Mouse (Mus musculus) CH12.LX (cell line): ENCODE measurements at regions not wholly inside any gene's neighbourhood (a gene's known extent, or its start where the extent isn't known, plus 50 kb on each side); places are given as distances from the start of the nearest gene placed in this dataset.

ENCODE experiments used
- CHD2 ChIP-seq: IDR thresholded peaks from 2 replicates; pipeline ENCODE4 v1.6.1; 2011; ENCODE audit warnings: low read length, improper control_type of control experiment
- CTCF ChIP-seq, 2 experiments: IDR thresholded peaks in 1 of 2; conservative IDR thresholded peaks in 1 of 2; 2 replicates each; pipeline ENCODE4 v1.5.1; 2011 to 2012; ENCODE audit warnings: low read depth in 2 of 2, low read length in 2 of 2, improper control_type of control experiment in 1 of 2, inconsistent platforms in 1 of 2, mild to moderate bottlenecking in 1 of 2, moderate library complexity in 1 of 2
- EP300 ChIP-seq: IDR thresholded peaks from 2 replicates; pipeline ENCODE4 v1.6.1; 2011; ENCODE audit warnings: low read length, improper control_type of control experiment
- MAX ChIP-seq: IDR thresholded peaks from 2 replicates; pipeline ENCODE4 v1.6.1; 2011; ENCODE audit warnings: low read length, improper control_type of control experiment
- POLR2A ChIP-seq: IDR thresholded peaks from 2 replicates; pipeline ENCODE4 v1.6.1; 2011; ENCODE audit warnings: low read depth, mild to moderate bottlenecking, improper control_type of control experiment, low read length
- SMC3 ChIP-seq: IDR thresholded peaks from 2 replicates; pipeline ENCODE4 v1.6.1; 2011; ENCODE audit warnings: low read depth, low read length, improper control_type of control experiment
- ZC3H11A ChIP-seq: IDR thresholded peaks from 2 replicates; pipeline ENCODE4 v1.6.1; 2012; ENCODE audit warnings: low read depth, mild to moderate bottlenecking, inconsistent platforms, low read length, improper control_type of control experiment
- ZMIZ1 ChIP-seq: IDR thresholded peaks from 2 replicates; pipeline ENCODE4 v1.6.1; 2012; ENCODE audit warnings: low read depth, mild to moderate bottlenecking, inconsistent platforms, low read length, improper control_type of control experiment

DNA sequence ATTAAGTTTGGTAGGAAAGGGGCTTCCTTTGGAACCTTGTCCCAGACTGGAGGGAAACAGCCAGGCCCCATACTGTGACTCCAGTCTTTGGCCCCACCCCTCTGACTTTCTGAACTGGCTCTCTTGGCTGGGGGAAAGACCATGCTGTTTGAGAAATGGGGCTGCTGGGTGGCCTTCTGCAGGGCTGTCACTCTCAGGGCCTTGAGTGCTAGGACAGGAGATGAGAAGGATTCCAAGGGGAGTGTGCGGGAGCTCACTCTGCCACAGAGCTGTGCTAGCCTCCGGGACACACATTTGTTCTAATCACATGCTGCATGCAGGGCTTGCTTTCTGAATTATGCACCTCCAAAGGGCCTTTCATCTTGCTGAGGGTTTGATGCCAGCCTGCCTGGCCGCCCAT lies 124.3 kb upstream of the Lrfn2 start:
- TF ChIP-seq POLR2A (no peak), CTCF (conservative IDR thresholded peaks at IDR 0.05 in 1 of 2, IDR thresholded peaks at IDR 0.05 in 1 of 2; ENCODE audit: low read depth in 2 of 2, low read length in 2 of 2) (no peak), MAX (no peak), ZC3H11A (no peak), SMC3 (no peak), ZMIZ1 (no peak), EP300 (no peak), CHD2 (no peak)
